Mouse (Mus musculus) lung, postnatal 0 days (tissue): ENCODE measurements around the gene Otx2.

Source experiments
- CTCF ChIP-seq: IDR thresholded peaks from 2 replicates; pipeline ENCODE4 v1.5.1; 2016; ENCODE audit warnings: antibody characterized with exemption, mild to moderate bottlenecking
- EP300 ChIP-seq: IDR thresholded peaks from 2 replicates; pipeline ENCODE4 v1.6.1; 2016; ENCODE audit warnings: antibody characterized with exemption, mild to moderate bottlenecking, control low read depth

DNA sequence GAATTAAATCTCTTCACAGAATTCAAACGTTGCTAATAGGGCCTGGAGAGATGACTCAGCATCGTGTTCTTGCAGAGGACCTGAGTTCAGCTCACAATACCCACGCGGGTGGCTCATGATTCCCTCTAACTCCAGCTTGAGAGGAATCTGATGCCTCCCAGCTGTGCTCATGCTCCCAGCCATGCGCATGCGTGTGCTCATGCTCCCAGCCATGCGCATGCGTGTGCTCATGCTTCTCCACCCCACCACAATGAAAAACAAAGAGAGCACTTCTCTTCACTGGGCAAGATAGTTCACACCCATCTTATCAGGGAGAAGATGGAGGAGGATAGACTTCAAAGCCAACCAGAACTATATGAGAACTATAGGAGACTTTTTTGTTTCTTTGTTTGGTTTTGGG is 41.3 kb downstream of the Otx2 start:
- TF ChIP-seq EP300 (no peak), CTCF (no peak)
